Comparison of ENCODE assay signal across 8 mouse cellular contexts in the genomic region with DNA sequence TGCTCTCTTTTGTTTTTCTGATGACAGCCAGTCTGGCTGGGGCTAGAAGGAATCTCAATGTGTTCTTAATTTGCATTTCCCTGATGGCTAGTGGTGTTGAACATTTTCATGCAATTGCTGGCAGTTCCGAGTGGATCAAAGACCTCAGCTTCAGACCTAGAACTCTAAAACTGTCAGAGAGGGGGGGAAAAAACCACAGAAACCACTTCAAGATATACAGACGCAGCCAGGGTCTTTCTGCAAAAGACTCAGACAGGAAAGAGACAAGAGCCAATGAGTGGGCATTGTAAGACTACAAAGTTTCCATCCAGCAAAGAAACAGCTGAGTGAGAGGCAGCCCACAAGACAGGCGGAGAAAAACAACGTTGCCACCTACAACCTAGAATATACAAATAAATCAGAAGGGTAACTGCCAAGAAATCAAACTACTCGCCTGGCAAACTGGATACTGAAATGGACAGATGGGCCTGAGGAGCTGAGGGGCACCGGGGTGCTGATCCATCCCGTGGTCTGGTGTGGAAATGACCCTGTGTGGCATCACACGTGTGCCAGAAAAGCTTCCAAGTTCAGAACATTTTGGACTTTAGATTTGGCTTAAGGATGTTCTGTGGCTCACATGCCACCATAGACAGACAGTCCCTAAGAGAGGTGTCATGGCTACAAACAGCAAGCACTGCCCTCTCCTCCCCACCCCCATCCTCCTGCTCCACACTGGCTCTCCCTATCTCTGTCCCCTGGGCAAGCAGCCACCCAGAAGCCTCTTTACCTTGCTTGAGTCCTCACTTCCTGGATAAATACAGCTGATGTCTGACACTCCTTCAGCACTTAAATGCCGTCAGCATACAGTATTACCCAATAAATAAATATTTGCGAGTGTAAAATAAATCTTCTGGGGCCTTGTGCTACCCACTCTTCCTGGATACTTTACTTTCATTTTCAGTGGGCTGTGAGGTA. TPM values are rescaled to one million over a fixed set of nuclear protein-coding genes. Genes with fewer than 3 reads are reported as not detected.
A peak's percentile ranks its signal among the peaks of the same experiment; 100 is the strongest.
DNase-seq lines count a peak whose midpoint lies in the region; ATAC-seq and TF ChIP-seq lines count a peak whose summit lies in the region.
"Had no signal": no experiment of that assay in that cellular context is flagged by ENCODE, and none has a peak within 500 bp of the region (broad histone marks: within the 10 kb centered on the region; RNA-seq: fewer than 3 reads in every experiment).

No protein-coding gene starts in this region.

- H3K9ac ChIP-seq in embryonic facial prominence, embryonic 14.5 days (ENCODE audit: low read depth, low read length) = no peak overlapping the region

- intact Hi-C loops in left cerebral cortex, adult 2 months (cut with DNase I) = loop anchor here (2.0 kb wide), 1 partner anchor 17 kb away; no protein-coding TSS in a partner anchor

- peaks cover 20% of the 10 kb centered on the region for H3K4me1 ChIP-seq in embryonic facial prominence, embryonic 14.5 days (ENCODE audit: control insufficient read depth, insufficient read depth, low read length)
- H3K4me1 ChIP-seq in lung, adult 2 months (ENCODE audit: control insufficient read depth, insufficient read depth, low read length) = peaks cover 13% of the 10 kb centered on the region

- peak; percentile 56 for ATAC-seq in embryonic facial prominence, embryonic 14.5 days (ENCODE audit: low read depth)

- 0 out of 2 replicates have a peak overlapping the region, but pooled peaks have one; percentile 10 for H3K27ac ChIP-seq in left cerebral cortex, adult 2 months
- peak overlapping the region; percentile 65 for H3K27ac ChIP-seq in embryonic facial prominence, embryonic 14.5 days (replicated peaks; ENCODE audit: low read depth, low read length)

- H3K9me3 ChIP-seq in embryonic facial prominence, embryonic 14.5 days (ENCODE audit: control insufficient read depth, low read length) = no peaks in the 10 kb centered on the region

- WGBS in embryonic facial prominence, embryonic 14.5 days = 43% methylated on average over 10 of the region's 10 CpGs
- WGBS in lung, adult 2 months = 28% methylated on average over 10 of the region's 10 CpGs

- no peak for DNase-seq in left cerebral cortex, adult 2 months (ENCODE audit: extremely low spot score in 1 of 2, low spot score in 2 of 2)
- no peak for DNase-seq in left cerebral cortex, adult 9 months (ENCODE audit: low spot score in 2 of 2)
- DNase-seq in embryonic facial prominence, embryonic 14.5 days (ENCODE audit: low spot score) = peak; percentile 85
- DNase-seq in lung, adult 2 months = peak; percentile 59
- peak; percentile 77 for DNase-seq in thymus, postnatal 0 days (ENCODE audit: low spot score)
- no peak for DNase-seq in cerebellum, adult 11 months
- DNase-seq in kidney, postnatal 36 days = no peak
- DNase-seq: kidney, postnatal 4 days had no signal

- H3K36me3 ChIP-seq in embryonic facial prominence, embryonic 14.5 days (ENCODE audit: control insufficient read depth, insufficient read depth, low read length) = no peaks in the 10 kb centered on the region

- no peak for TF ChIP-seq CTCF in left cerebral cortex, adult 2 months (IDR thresholded peaks at IDR 0.05)
- TF ChIP-seq CTCF in lung, adult 2 months (IDR thresholded peaks at IDR 0.05; ENCODE audit: insufficient read depth, low read length) = no peak

- no peaks in the 10 kb centered on the region for H3K27me3 ChIP-seq in embryonic facial prominence, embryonic 14.5 days (replicated peaks; ENCODE audit: control insufficient read depth, insufficient read depth, low read length)

- no peak overlapping the region for H3K4me2 ChIP-seq in embryonic facial prominence, embryonic 14.5 days (ENCODE audit: low read depth, low read length)

- no peak for TF ChIP-seq POLR2A in lung, adult 2 months (IDR thresholded peaks at IDR 0.05; ENCODE audit: borderline replicate concordance, extremely low read depth, low read depth, low read length)

- H3K4me3 ChIP-seq in left cerebral cortex, adult 2 months = no peak overlapping the region
- no peak overlapping the region for H3K4me3 ChIP-seq in embryonic facial prominence, embryonic 14.5 days (ENCODE audit: low read depth, low read length)
- no peak overlapping the region for H3K4me3 ChIP-seq in lung, adult 2 months (replicated peaks; ENCODE audit: extremely low read depth, low read depth, low read length)

RNA-seq across cellular contexts. Expression of gene Grk3, which starts 19.8 kb away (rescaled TPM):
- 10 to 100 TPM; 83.4 to 87.5 TPM for total RNA-seq in left cerebral cortex, adult 2 months (2021)
- 6.6 and 8.6 TPM in 2 replicates for polyA plus RNA-seq in embryonic facial prominence, embryonic 14.5 days (2014; fragmentation: Nextera tagmentation; extraction: Ambion mirVana)
- 20.2 and 33.0 TPM in 2 replicates for polyA plus RNA-seq in lung, adult 2 months (2012; rRNA removed)
- polyA plus RNA-seq in thymus, postnatal 0 days (2015; fragmentation: Nextera tagmentation; extraction: Ambion mirVana) = 2.9 and 4.2 TPM in 2 replicates

RNA-seq across cellular contexts. Expression of gene Crybb2, which starts 34.5 kb away (rescaled TPM):
- not detected for total RNA-seq in left cerebral cortex, adult 2 months (2021)
- polyA plus RNA-seq in embryonic facial prominence, embryonic 14.5 days (2014; fragmentation: Nextera tagmentation; extraction: Ambion mirVana) = not detected in 2 replicates
- polyA plus RNA-seq in lung, adult 2 months (2012; rRNA removed) = not detected in 2 replicates
- 0.26 and 0.80 TPM in 2 replicates for polyA plus RNA-seq in thymus, postnatal 0 days (2015; fragmentation: Nextera tagmentation; extraction: Ambion mirVana)

RNA-seq across cellular contexts. Expression of gene Crybb3, which starts 46.0 kb away (rescaled TPM):
- 1 to 10 TPM; 1.3 to 1.7 TPM for total RNA-seq in left cerebral cortex, adult 2 months (2021)
- 2.1 and 2.3 TPM in 2 replicates for polyA plus RNA-seq in embryonic facial prominence, embryonic 14.5 days (2014; fragmentation: Nextera tagmentation; extraction: Ambion mirVana)
- 5.2 and 5.7 TPM in 2 replicates for polyA plus RNA-seq in lung, adult 2 months (2012; rRNA removed)
- 1.0 and 1.2 TPM in 2 replicates for polyA plus RNA-seq in thymus, postnatal 0 days (2015; fragmentation: Nextera tagmentation; extraction: Ambion mirVana)

Comparison
In these comparisons a context has a peak if more than half of its experiments do, and no peak if none do; other contexts are left out.
1. DNase-seq: peak in embryonic facial prominence, embryonic 14.5 days (single experiment), lung, adult 2 months (single experiment) and thymus, postnatal 0 days (single experiment); none in left cerebral cortex, adult 2 months (0 of 2), left cerebral cortex, adult 9 months (0 of 2), cerebellum, adult 11 months (single experiment) and kidney, postnatal 36 days (0 of 2).